Comparison of ENCODE assay signal across 9 mouse cellular contexts in the genomic region with DNA sequence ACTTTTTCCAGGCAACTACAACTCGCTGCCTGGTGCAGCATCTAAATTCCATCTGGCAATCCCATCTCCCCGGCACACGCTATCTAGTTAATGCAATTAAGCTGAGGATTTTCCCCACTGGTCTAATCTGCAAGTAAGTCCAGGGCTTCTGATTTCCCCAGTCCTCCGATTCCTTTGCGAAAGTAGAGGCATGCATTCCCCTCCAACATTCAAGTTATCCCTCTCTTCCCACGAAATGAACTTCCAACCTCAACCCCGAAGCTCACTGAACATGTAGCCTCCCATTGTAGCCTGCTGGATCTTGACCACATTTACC. TPM values are rescaled to one million over a fixed set of nuclear protein-coding genes. Genes with fewer than 3 reads are reported as not detected.
A peak's percentile ranks its signal among the peaks of the same experiment; 100 is the strongest.
DNase-seq lines count a peak whose midpoint lies in the region; ATAC-seq and TF ChIP-seq lines count a peak whose summit lies in the region.
"Had no signal": no experiment of that assay in that cellular context is flagged by ENCODE, and none has a peak within 500 bp of the region (broad histone marks: within the 10 kb centered on the region; RNA-seq: fewer than 3 reads in every experiment).

No protein-coding gene starts in this region.

- H3K27ac ChIP-seq in kidney, embryonic 14.5 days (ENCODE audit: low read depth, low read length) = no peak overlapping the region
- no peak overlapping the region for H3K27ac ChIP-seq in embryonic facial prominence, embryonic 12.5 days
- H3K27ac ChIP-seq in hindbrain, postnatal 0 days = peak overlapping the region; percentile 89

- no peak for TF ChIP-seq CTCF in hindbrain, postnatal 0 days (IDR thresholded peaks at IDR 0.05; ENCODE audit: low read depth)

- H3K79me2 ChIP-seq in myocyte (ENCODE audit: control insufficient read depth, insufficient read depth) = no peaks in the 10 kb centered on the region

- H3K36me3 ChIP-seq in kidney, embryonic 14.5 days (ENCODE audit: control insufficient read depth, insufficient read depth, low read length) = no peaks in the 10 kb centered on the region
- H3K36me3 ChIP-seq in embryonic facial prominence, embryonic 12.5 days = no peaks in the 10 kb centered on the region
- H3K36me3 ChIP-seq in hindbrain, postnatal 0 days (ENCODE audit: insufficient read depth, low read length) = no peaks in the 10 kb centered on the region
- H3K36me3 ChIP-seq in myocyte (ENCODE audit: control insufficient read depth, insufficient read depth) = no peaks in the 10 kb centered on the region

- peak overlapping the region; percentile 48 for H3K4me3 ChIP-seq in kidney, embryonic 14.5 days (ENCODE audit: low read length)
- peak overlapping the region; percentile 48 for H3K4me3 ChIP-seq in embryonic facial prominence, embryonic 12.5 days
- H3K4me3 ChIP-seq in hindbrain, postnatal 0 days (ENCODE audit: low read length) = peak overlapping the region; percentile 84
- peak overlapping the region; percentile 15 for H3K4me3 ChIP-seq in myocyte

- 1% methylated on average over 7 of the region's 7 CpGs for WGBS in kidney, embryonic 14.5 days
- WGBS in embryonic facial prominence, embryonic 12.5 days = under 1% methylated on average over 7 of the region's 7 CpGs
- WGBS in hindbrain, postnatal 0 days = under 1% methylated on average over 7 of the region's 7 CpGs

- H3K4me2 ChIP-seq in kidney, embryonic 14.5 days (replicated peaks; ENCODE audit: low read depth, low read length) = peak overlapping the region; percentile 73
- H3K4me2 ChIP-seq in embryonic facial prominence, embryonic 12.5 days (replicated peaks) = peak overlapping the region; percentile 79
- H3K4me2 ChIP-seq in hindbrain, postnatal 0 days (ENCODE audit: low read depth, low read length) = peak overlapping the region; percentile 85
- H3K4me2 ChIP-seq in myocyte (ENCODE audit: low read depth) = peak overlapping the region; percentile 65

- TF ChIP-seq POLR2A in myocyte (IDR thresholded peaks at IDR 0.05; ENCODE audit: insufficient read length, low read depth) = no peak

- intact Hi-C loops in gastrocnemius, postnatal 36 days (cut with DNase I) = no loop called here

- H3K9ac ChIP-seq in kidney, embryonic 14.5 days (ENCODE audit: low read depth, low read length) = no peak overlapping the region
- H3K9ac ChIP-seq in embryonic facial prominence, embryonic 12.5 days = no peak overlapping the region; the same call in 1 of the 2 replicates
- peak overlapping the region; percentile 77 for H3K9ac ChIP-seq in hindbrain, postnatal 0 days (replicated peaks; ENCODE audit: low read length)

- peaks cover 13% of the 10 kb centered on the region; the same call in 1 of the 2 replicates for H3K4me1 ChIP-seq in kidney, embryonic 14.5 days (ENCODE audit: control insufficient read depth, insufficient read depth, low read length)
- peaks cover 21% of the 10 kb centered on the region; the same call in 1 of the 2 replicates for H3K4me1 ChIP-seq in embryonic facial prominence, embryonic 12.5 days
- H3K4me1 ChIP-seq in hindbrain, postnatal 0 days (ENCODE audit: insufficient read depth, low read length) = no peaks in the 10 kb centered on the region

- H3ac ChIP-seq in myocyte (ENCODE audit: control insufficient read depth, insufficient read length) = no peak overlapping the region

- peaks cover 58% of the 10 kb centered on the region for H3K27me3 ChIP-seq in kidney, embryonic 14.5 days (ENCODE audit: control insufficient read depth, insufficient read depth, low read length)
- peaks cover 55% of the 10 kb centered on the region for H3K27me3 ChIP-seq in embryonic facial prominence, embryonic 12.5 days
- H3K27me3 ChIP-seq in hindbrain, postnatal 0 days (ENCODE audit: insufficient read depth, low read length) = no peaks in the 10 kb centered on the region
- no peaks in the 10 kb centered on the region for H3K27me3 ChIP-seq in myocyte (ENCODE audit: control insufficient read depth, insufficient read depth, insufficient read length)

- no peak for ATAC-seq in kidney, embryonic 14.5 days (ENCODE audit: low FRiP score, low TSS enrichment)
- ATAC-seq in embryonic facial prominence, embryonic 12.5 days (ENCODE audit: insufficient number of reproducible peaks, insufficient read depth, low FRiP score, low TSS enrichment) = no peak
- no peak for ATAC-seq in hindbrain, postnatal 0 days
- ATAC-seq in CD4-positive, CD25-positive, alpha-beta regulatory T cell, adult 4 months = no peak
- ATAC-seq: Patski had no signal

- no peak for DNase-seq in kidney, postnatal 4 days
- DNase-seq in hindbrain, postnatal 0 days (ENCODE audit: low spot score) = peak; percentile 53
- DNase-seq in gastrocnemius, postnatal 36 days = no peak
- DNase-seq in layer of hippocampus, postnatal 10 days (ENCODE audit: low spot score in 2 of 2) = no peak

- H3K9me3 ChIP-seq in kidney, embryonic 14.5 days (ENCODE audit: control insufficient read depth, low read length) = no peaks in the 10 kb centered on the region
- H3K9me3 ChIP-seq in embryonic facial prominence, embryonic 12.5 days = no peaks in the 10 kb centered on the region
- no peaks in the 10 kb centered on the region for H3K9me3 ChIP-seq in hindbrain, postnatal 0 days (ENCODE audit: low read length)

TF ChIP-seq in myocyte, 11 proteins besides CTCF, POLR2A, EP300 and RAD21:
- TF ChIP-seq USF1 (IDR thresholded peaks at IDR 0.05; ENCODE audit: low read depth) = no peak
- TF ChIP-seq MYOD1 (IDR thresholded peaks at IDR 0.05; ENCODE audit: control insufficient read depth in 1 of 3, insufficient read length in 2 of 3, low read depth in 2 of 3) = no peak
- no peak for TF ChIP-seq E2F4 (IDR thresholded peaks at IDR 0.05; ENCODE audit: insufficient read depth)
- TF ChIP-seq REST (IDR thresholded peaks at IDR 0.05; ENCODE audit: insufficient read depth, insufficient read length) = no peak
- TF ChIP-seq TCF3 (IDR thresholded peaks at IDR 0.05; ENCODE audit: insufficient read length, low read depth) = no peak
- TF ChIP-seq MYOG (IDR thresholded peaks at IDR 0.05; ENCODE audit: control insufficient read depth in 1 of 3, insufficient read depth in 1 of 3, insufficient read length in 2 of 3, low read depth in 2 of 3) = no peak
- no peak for TF ChIP-seq SRF (IDR thresholded peaks at IDR 0.05; ENCODE audit: control insufficient read depth, insufficient read length, low read depth)
- TF ChIP-seq POLR2AphosphoS2 (IDR thresholded peaks at IDR 0.05; ENCODE audit: insufficient read length, low read depth) = no peak
- no peak for TF ChIP-seq TCF12 (IDR thresholded peaks at IDR 0.05; ENCODE audit: insufficient read depth, poor library complexity, severe bottlenecking)
- TF ChIP-seq CEBPB (IDR thresholded peaks at IDR 0.05; ENCODE audit: insufficient read depth, poor library complexity, severe bottlenecking) = no peak

RNA-seq across cellular contexts. Expression of gene Elavl2, which starts 25.3 kb away (rescaled TPM):
- polyA plus RNA-seq in kidney, embryonic 14.5 days (2014; fragmentation: Nextera tagmentation; extraction: Ambion mirVana) = 2.7 and 3.7 TPM in 2 replicates
- polyA plus RNA-seq in embryonic facial prominence, embryonic 12.5 days (2016; fragmentation: Nextera tagmentation; extraction: Ambion mirVana) = 12.5 and 16.0 TPM in 2 replicates
- total RNA-seq in hindbrain, postnatal 0 days (2014; rRNA removed) = 72.0 and 93.5 TPM in 2 replicates
- polyA plus RNA-seq in hindbrain, postnatal 0 days (2015; fragmentation: Nextera tagmentation; extraction: Ambion mirVana) = 97.0 and 100 TPM in 2 replicates
- 0.12 TPM for polyA plus RNA-seq in myocyte (2012; fragmentation: generic; extraction: Trizol)
- polyA plus RNA-seq in CD4-positive, CD25-positive, alpha-beta regulatory T cell, adult 4 months (2017; shearing (Covaris generic)) = under 1 TPM in 1 of 2 experiments, not detected in 1; 0.12 TPM
- total RNA-seq in gastrocnemius, postnatal 36 days (2021) = under 1 TPM; 0.12 to 0.20 TPM
- total RNA-seq in layer of hippocampus, postnatal 10 days (2021) = 100 to 1,000 TPM; 116 to 135 TPM
- polyA plus RNA-seq: Patski had no signal

Comparison
In these comparisons a context has a peak if more than half of its experiments do, and no peak if none do; other contexts are left out.
1. H3K4me3 ChIP-seq: peak in every context shown above with its lines; median percentile 84 in hindbrain, postnatal 0 days; 48 in kidney, embryonic 14.5 days; 48 in embryonic facial prominence, embryonic 12.5 days; 15 in myocyte.